Mouse (Mus musculus): ENCODE measurements around the gene Dgkb. TPM values are rescaled to one million over a fixed set of nuclear protein-coding genes. Genes with fewer than 3 reads are reported as not detected.

The Dgkb gene
- total RNA-seq, 2 experiments from 2014 or later = 133 to 138 TPM

GRCm38 (mm10) chr12:37993221-37993620 is 175.7 kb downstream of the Dgkb start:
- DNase-seq (ENCODE audit: low spot score in 2 of 2) = no peak

DNA sequence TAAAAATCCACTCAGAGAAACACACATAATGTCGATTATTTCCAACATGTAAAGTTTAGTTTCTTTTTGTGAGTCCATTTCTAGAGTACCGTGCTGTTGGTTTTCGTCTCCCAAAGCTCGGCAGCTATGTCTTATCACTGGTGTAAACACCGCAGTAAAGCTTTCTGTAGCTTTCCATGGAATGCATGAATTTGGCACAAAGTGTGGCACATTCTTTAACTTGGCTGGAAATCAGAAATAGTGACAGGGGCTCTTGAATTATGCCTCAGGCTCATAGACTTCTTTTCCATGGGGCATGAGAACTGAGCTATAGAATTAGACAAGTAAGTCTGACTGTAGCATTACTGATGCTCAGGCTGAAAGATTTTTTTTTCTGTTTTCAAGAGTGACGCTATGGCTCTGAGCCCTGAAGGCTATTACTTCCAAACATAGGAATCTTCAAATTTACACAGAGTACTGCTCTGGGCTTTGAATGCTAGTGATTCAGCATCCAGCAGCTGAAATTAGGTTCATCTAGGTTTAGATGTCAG is 179.0 kb downstream of the Dgkb start:
- DNase-seq (ENCODE audit: low spot score in 2 of 2) = no peak

GRCm38 (mm10) chr12:38017674-38018073 is 200.1 kb downstream of the Dgkb start:
- DNase-seq (ENCODE audit: low spot score in 2 of 2) = no peak

DNA sequence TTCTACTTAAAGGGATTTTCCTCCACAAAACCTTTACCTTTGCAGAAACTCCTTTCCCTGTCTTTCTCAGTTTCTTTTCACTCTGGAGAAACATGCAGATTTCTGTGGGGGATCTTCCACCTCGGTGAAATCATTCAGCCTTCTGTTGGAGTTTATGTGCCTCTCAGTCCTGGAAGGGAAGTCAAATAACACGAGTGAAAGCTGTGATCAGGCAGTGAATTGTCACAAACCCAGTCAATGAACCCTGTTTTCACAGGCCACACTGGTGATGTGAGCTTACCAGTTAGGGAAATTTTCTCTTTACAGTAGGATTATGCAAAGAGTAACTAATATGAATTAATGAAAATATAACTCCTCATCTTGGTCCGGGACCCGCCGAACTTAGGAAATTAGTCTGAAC is 229.7 kb downstream of the Dgkb start:
- no peak for DNase-seq (ENCODE audit: low spot score in 2 of 2)

DNA sequence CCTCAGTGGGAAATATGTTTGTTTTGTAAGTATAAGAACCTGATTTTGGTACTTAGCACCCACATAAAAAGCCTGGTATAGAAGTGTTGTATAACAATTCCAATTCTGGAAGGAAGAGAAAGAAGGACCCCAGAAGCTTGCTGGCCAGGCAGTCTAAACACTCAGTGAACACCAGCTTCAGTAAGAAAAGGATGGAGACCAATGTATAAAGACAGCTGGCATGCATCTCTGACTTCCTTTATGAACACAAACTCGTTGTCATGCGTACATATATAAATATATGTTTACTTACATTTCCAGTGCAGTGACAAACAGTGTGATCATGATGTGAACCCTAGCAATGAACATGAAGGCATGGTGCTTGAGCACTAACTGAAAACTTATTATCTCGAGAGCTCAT is 270.7 kb downstream of the Dgkb start:
- no peak for DNase-seq (ENCODE audit: low spot score in 2 of 2)

DNA sequence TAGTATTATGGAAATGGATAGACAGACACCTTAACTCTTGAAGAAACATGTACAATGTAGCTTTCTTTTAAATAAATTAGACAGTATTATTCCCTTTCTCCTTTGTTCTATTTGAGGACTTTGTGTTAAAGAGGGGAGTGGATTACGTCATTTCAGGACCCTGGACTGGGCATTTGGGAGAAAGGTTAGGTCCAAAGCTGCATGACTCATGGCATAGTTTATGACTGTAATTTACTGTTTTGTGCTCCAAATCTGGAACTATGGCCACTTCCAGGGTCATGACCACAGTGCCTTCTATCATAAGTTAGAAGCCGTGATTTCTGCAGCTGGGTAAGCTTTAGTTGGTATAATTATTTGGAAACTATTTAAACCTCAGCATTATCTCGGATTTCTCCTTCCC is 294.4 kb downstream of the Dgkb start:
- no peak for DNase-seq (ENCODE audit: low spot score in 2 of 2)

GRCm38 (mm10) chr12:38114990-38115615 is 297.6 kb downstream of the Dgkb start:
- peak in 1 of 2 experiments; percentile 18 for DNase-seq (ENCODE audit: low spot score in 2 of 2)

DNA sequence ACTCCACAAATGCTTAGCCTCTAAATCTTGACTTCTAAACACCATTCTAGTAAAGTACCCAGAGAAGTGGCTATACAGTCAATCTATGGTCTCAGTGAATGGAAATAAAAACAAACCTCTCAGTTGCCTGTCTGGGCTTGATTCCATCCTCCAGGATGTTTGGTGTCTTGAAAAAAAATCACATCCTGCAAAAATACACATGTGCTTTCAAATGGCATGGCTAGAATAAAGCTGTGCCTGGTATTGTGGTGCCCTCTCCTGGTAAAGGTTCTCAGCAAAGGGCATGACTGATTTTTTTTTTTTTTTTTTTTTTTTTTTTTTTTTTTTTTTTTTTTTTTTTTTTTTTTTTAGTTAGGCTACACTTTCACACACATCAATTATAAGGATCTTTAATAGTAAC is 306.0 kb downstream of the Dgkb start:
- DNase-seq (ENCODE audit: low spot score in 2 of 2) = no peak

GRCm38 (mm10) chr12:38125297-38125696 is 307.8 kb downstream of the Dgkb start:
- no peak for DNase-seq (ENCODE audit: low spot score in 2 of 2)

- DNase-seq (ENCODE audit: low spot score in 2 of 2) = peak in 1 of 2 experiments; percentile 54
These were observed 312.8 kb downstream of the Dgkb start for GRCm38 (mm10) chr12:38130209-38130915.

DNA sequence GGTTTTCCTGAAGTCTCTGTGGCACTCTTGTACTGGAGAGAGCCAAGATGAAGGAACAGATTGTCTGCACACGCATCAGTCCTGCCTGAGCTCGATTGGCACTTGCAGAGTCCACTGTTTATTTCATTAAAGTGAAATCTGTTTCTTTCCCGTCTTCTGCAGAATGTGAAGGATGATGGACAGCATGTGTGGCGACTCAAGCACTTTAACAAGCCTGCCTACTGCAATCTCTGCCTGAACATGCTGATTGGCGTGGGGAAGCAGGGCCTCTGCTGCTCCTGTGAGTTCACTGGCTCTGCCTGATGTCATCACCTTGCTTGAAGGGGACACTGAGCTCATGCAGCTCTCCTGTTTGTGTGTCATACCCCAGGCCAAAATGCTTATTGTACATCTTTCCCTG is 318.9 kb downstream of the Dgkb start:
- DNase-seq (ENCODE audit: low spot score in 2 of 2) = no peak

DNA sequence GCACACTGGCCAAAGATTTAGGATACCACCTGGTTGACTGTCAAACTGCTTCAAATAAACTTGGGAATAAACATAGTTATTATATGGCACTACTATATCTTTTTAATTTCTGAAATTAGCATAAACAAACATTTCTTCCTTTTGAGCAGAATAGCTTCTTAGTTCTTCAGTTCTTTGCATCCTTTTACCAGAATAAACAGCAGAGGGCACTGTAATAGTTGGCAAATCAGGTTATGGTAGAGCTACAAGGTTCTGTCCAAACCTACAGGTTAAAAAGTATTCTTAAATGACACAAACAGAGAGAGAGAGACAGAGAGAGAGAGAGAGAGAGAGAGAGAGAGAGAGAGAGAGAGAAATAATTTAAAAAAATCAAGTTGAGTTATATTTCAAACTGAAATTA is 322.5 kb downstream of the Dgkb start:
- DNase-seq (ENCODE audit: low spot score in 2 of 2) = no peak

- no peak for DNase-seq (ENCODE audit: low spot score in 2 of 2)
These were observed 415.1 kb downstream of the Dgkb start for GRCm38 (mm10) chr12:38232665-38233064.

DNA sequence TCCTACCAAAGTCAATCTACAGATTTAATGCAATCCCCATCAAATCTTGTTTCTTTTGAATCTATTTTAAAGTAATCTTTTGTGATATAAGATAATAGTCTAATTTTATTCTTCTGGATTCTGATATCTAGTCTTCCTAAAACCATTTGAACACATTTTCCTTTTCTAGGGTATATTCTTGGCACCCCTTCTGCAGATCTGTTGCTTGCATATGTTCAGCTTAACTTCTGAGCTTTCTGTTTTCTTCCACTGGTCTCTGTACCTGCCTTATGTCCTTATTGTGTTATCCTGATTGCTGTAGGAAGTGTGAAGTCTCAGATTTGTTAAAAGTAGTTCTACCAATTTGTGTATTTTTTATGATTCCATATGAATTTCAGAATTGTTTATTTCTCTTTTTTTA is 451.3 kb downstream of the Dgkb start:
- DNase-seq (ENCODE audit: low spot score in 2 of 2) = no peak

DNA sequence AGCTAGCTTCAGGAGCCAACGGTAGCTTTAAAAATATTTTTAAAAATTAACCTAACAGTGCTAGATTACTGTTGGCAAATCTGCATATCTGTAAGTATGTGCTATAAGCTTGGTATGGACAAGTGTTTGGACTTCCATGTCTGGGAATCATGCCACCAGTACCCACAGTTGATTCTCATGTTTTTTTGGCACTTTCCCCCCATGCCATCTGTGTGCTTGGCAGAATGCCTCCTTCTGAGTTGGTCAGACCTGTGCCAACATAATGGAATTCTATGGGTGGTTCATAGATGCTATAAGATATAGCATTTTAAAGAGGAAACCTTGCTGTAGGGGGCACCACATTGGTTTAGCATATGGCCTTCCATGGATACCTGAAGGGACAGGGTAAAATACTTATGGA is 484.0 kb downstream of the Dgkb start:
- DNase-seq (ENCODE audit: low spot score in 2 of 2) = peak; percentile 34 to 61

DNA sequence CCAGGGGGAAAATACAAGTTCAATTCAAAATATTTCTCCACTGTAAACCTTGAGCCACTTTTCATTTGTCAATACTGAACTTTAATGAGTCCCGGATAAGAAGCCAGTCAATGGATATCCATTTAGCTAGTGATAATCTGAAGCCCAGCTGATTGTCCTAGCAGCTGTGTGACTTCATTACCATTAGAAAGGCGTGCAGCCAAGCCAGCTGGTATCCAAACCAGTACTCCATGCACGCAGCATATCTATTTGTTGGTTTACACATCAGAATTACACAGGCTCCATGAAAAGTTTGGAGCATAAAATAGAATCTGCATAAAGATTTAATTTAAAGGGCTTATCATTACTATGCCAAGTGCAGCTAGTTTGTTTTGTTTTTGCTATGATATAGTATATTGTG is 486.3 kb downstream of the Dgkb start:
- DNase-seq (ENCODE audit: low spot score in 2 of 2) = no peak

GRCm38 (mm10) chr12:38304245-38304644 is 486.7 kb downstream of the Dgkb start:
- no peak for DNase-seq (ENCODE audit: low spot score in 2 of 2)

DNA sequence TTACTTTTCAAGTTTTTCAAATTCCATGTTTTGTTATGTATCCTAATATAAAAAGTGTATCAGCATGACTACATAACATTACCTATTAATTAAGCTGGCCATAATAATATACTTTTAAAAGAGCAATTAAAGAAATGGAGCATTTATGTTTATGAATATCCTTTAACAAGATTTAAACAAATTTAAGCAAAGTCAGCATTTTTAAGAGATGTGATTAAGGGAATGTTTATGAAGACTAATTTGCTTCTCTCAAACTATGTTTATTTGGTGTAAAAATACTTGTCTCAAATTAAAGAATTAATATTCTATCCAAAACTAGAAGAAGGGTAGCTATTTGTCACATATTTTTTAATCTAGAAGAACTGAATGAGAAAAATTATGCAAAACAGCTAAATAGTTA is 492.4 kb downstream of the Dgkb start:
- DNase-seq (ENCODE audit: low spot score in 2 of 2) = no peak

GRCm38 (mm10) chr12:38327729-38328271 is 510.3 kb downstream of the Dgkb start:
- no peak for DNase-seq (ENCODE audit: low spot score in 2 of 2)

DNA sequence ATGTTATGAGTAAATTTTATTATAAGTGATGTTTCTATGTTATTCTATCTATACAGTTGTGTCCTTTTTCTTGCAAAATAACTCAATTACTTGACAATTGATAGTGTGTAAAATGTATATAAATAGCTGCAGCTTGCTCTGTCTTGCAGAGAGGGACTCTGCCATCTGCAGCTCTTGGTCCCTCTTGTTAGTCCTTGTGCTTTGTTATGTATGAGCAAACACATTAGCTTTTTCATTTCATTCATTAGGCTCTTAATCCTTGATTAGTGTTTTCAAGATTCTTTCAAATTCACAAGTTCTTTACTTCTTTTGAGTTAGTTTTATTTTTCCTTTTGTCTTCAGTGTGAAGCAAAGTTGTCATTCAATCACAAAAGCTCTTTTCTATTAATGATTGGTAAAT is 511.3 kb downstream of the Dgkb start:
- DNase-seq (ENCODE audit: low spot score in 2 of 2) = no peak

DNA sequence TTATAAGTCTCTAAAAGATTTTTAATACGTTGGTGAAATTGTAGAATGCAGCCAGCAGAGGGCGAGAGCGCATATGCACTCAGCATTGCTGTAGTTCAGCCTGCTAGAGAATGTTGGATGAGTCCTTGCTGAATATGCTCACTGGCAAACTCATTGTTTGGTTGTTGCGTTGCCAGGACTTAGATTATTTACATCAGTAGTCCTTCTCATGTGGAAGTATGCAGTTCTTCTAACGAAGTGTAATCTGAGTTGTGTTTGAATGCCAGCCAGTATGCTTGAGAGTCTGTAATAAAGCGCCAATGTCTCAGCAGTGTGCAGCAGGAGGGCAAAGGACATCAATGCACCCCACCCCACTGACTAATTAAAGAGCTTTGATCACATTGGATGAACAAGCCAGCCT is 525.1 kb downstream of the Dgkb start:
- DNase-seq (ENCODE audit: low spot score in 2 of 2) = peak; percentile 73 to 79

DNA sequence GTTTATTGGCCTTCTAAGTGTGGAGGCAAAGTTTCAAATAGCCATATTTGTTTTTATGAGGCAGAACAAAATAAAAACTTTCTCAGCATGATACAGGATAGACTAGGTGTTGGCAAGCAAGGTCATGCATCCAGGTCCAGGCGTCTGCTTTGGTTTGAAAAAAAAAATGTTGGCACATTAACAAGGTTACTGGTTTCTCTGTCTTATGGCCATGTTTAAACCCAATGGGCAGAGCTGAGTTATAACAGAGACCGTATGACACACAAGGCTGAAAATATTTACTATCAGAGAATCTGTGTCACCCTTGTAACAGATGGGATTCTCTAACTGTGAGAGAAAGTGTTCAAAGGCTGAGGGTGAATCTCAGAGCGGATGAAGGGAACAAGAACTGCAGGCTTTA is 535.0 kb downstream of the Dgkb start:
- no peak for DNase-seq (ENCODE audit: low spot score in 2 of 2)

- peak; percentile 26 to 35 for DNase-seq (ENCODE audit: low spot score in 2 of 2)
These were observed 538.9 kb downstream of the Dgkb start for GRCm38 (mm10) chr12:38356386-38356785.

Data from left cerebral cortex, adult 18-20 months (tissue).